Mouse (Mus musculus): ENCODE results near the gene Gm10251.
"Not testable (repeated sequence)": the region's sequence is repeated elsewhere in the genome, so short reads cannot be mapped to it uniquely, and the experiment has no call there.

The Gm10251 gene

GRCm38 (mm10) chr14:6684070-6684469 is at the start of gene Gm10251:
Gene Gm10251, minus strand, starts transcription at chr14:6684170.
- not testable (repeated sequence) for DNase-seq (ENCODE audit: low read depth)

DNA sequence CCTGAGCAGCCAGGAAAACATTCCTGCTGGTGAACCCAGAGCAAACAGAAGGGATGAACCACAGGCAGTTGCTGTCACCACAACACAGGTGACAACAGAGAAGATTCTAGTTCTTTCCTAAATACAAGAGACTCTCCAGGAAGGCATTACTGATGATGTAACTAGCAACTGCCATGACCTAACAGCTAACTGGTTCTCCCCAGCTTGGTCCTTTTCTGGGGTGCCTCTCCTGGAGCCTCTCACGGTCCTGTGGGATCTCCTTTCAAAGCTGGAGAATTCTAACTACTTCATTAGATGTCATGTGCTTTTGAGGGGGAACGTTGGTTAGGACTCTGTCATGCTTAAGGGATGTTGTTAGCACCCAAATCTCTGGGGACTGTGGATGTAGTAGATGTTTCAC is 36.2 kb upstream of the Gm10251 start, which contains the start of gene Gm8050:
Gene Gm8050 (minus strand): TSS at position 101 of the 400 bp plus-strand sequence.
- DNase-seq (ENCODE audit: low read depth): not testable (repeated sequence)

DNA sequence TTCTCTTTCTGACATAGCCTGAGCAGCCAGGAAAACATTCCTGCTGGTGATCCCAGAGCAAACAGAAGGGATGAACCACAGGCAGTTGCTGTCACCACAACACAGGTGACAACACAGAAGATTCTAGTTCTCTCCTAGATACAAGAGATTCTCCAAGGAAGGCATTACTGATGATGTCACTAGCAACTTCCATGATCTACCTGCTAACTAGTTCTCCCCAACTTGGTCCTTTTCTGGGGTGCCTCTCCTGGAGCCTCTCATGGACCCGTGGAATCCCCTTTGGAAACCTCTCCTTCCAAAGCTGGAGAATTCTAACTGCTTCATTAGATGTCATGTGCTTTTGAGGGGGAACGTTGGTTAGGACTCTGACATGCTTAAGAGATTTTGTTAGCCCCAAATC is 61.7 kb downstream of the Gm10251 start, which contains the start of gene Gm3460:
Gene Gm3460 (minus strand): TSS at position 101 of the 400 bp plus-strand sequence.
- not testable (repeated sequence) for DNase-seq (ENCODE audit: low read depth)

DNA sequence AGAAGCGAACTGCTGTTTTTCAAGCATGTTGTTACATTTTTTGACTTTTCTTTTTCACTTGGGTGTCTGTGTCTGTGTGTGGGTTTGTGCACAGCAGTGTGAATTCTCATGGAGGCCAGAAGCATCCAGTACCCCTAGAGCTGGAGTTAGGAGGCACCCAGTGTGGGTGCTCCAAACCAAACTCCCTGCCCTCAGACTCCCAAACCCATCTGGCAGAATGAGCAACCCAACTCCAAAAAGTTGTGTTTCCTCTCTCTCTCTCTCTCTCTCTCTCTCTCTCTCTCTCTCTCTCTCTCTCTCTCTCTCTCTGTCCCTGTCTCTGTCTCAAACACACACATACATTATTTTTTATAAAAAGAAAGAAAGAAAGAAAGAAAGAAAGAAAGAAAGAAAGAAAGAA is 77.5 kb downstream of the Gm10251 start:
- DNase-seq (ENCODE audit: low read depth): not testable (repeated sequence)

- DNase-seq (ENCODE audit: low read depth): not testable (repeated sequence)
These were observed 79.0 kb downstream of the Gm10251 start for GRCm38 (mm10) chr14:6605004-6605403.

DNA sequence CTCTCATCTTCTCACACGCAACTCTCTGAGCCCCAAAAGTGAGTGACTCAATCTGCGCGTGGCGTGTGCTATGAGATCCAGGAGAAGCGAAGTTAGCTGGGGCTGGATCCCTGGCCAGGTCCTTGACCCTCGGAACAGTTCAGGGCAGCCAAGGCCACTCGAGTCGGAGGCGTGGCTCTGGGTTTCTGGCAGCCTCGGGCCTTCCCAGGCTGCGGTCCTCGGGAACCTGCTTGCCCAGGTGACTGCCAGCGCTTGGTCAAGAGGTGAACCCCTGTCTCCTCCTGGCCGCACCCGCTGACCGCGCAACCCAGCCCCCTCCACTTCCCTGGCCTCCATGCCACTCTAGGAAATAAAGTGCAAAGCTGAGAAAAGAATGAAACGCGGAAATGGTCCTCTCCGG is 79.4 kb downstream of the Gm10251 start:
- DNase-seq (ENCODE audit: low read depth): not testable (repeated sequence)

DNA sequence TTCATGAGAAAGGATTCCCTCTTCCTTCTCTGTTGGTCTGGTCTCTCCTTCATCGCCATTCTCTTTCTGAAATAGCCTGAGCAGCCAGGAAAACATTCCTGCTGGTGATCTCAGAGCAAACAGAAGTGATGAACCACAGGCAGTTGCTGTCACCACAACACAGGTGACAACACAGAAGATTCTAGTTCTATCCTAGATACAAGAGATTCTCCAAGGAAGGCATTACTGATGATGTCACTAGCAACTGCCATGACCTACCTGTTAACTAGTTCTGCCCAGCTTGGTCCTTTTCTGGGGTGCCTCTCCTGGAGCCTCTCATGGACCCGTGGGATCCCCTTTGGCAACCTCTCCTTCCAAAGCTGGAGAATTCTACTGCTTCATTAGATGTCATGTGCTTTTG is 93.5 kb downstream of the Gm10251 start, which contains the start of gene Gm3629:
Gene Gm3629 (minus strand): TSS at position 101 of the 400 bp plus-strand sequence.
- DNase-seq (ENCODE audit: low read depth): not testable (repeated sequence)

Data from c-Kit-positive CD71-positive TER-119-negative erythroid progenitor cells, embryonic 14.5 days (primary cell).